Comparison of ENCODE assay signal across 27 mouse cellular contexts in the genomic region with DNA sequence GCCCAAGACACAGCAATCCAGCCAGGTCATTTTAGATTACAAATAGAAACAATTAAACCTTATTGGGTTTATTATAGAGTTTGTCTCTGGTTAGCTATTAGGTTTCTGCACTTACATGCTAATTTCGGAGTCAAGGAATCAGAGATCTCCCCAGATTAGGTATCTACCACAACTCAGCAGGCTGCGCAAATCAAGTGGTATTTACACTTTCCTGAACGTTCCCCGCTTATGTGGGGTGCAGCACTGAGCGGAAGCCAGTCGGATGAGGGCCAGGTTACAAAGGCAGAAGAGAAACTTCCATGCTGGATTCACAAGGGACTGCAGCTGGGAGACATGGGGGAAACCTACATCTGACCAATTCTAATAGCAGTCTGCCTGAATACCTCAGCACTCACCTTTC.
"Had no signal": no experiment of that assay in that cellular context is flagged by ENCODE, and none has a peak within 500 bp of the region (broad histone marks: within the 10 kb centered on the region; RNA-seq: fewer than 3 reads in every experiment).

No protein-coding gene starts in this region.

- H3K4me3 ChIP-seq: embryonic facial prominence, embryonic 13.5 days; erythroblast, embryonic 14.5 days; forebrain, embryonic 10.5 days; forebrain, embryonic 12.5 days; forebrain, embryonic 13.5 days; forebrain, embryonic 15.5 days; gastrocnemius, adult 2 months; heart, adult 2 months; heart, embryonic 10.5 days; heart, embryonic 12.5 days had no signal

- H3K36me3 ChIP-seq: embryonic facial prominence, embryonic 13.5 days; forebrain, embryonic 10.5 days; forebrain, embryonic 12.5 days; forebrain, embryonic 15.5 days; heart, embryonic 10.5 days; heart, embryonic 12.5 days had no signal

- H3K9me3 ChIP-seq: embryonic facial prominence, embryonic 13.5 days; forebrain, embryonic 10.5 days; forebrain, embryonic 12.5 days; forebrain, embryonic 13.5 days; forebrain, embryonic 15.5 days; heart, embryonic 10.5 days; heart, embryonic 12.5 days had no signal

- H3K9ac ChIP-seq: embryonic facial prominence, embryonic 13.5 days; forebrain, embryonic 12.5 days; forebrain, embryonic 13.5 days; forebrain, embryonic 15.5 days; forebrain, postnatal 0 days; heart, embryonic 12.5 days had no signal

- H3K4me2 ChIP-seq: embryonic facial prominence, embryonic 13.5 days; forebrain, embryonic 12.5 days; forebrain, embryonic 13.5 days; forebrain, embryonic 15.5 days; heart, embryonic 11.5 days; heart, embryonic 12.5 days had no signal

- H3K27me3 ChIP-seq: forebrain, embryonic 13.5 days; forebrain, embryonic 15.5 days had no signal

- DNase-seq: cerebellum, adult 2 months; cerebellum, adult 8-10 months; cerebellum, adult 9-10 months; cerebellum, adult 9-11 months; cerebellum, postnatal 10 days; cerebellum, postnatal 14 days; cerebellum, postnatal 25 days; embryo, embryonic 11 days; forebrain, postnatal 0 days; gastrocnemius, adult 2 months; gastrocnemius, postnatal 10 days; gastrocnemius, postnatal 25 days; gastrocnemius, postnatal 36 days; heart, adult 11 months; heart, adult 18-20 months; heart, adult 2 months had no signal

- ATAC-seq: forebrain, embryonic 13.5 days; forebrain, embryonic 14.5 days; forebrain, embryonic 15.5 days; forebrain, embryonic 16.5 days; forebrain, postnatal 0 days had no signal

- H3K27ac ChIP-seq: forebrain, embryonic 10.5 days; forebrain, embryonic 12.5 days; forebrain, embryonic 13.5 days; forebrain, embryonic 15.5 days; gastrocnemius, adult 2 months; heart, adult 2 months; heart, embryonic 10.5 days had no signal
